Mouse (Mus musculus) testis, adult 2 months (tissue): ENCODE data around the gene Ddx6. TPM values are rescaled to one million over a fixed set of nuclear protein-coding genes. Genes with fewer than 3 reads are reported as not detected.

Source experiments
- H3K27ac ChIP-seq: fragments of 200-500 bp; 2 replicates; pipeline ENCODE4 v1.5.1; 2012; ENCODE audit warnings: low read depth, low read length; ENCODE audit not compliant: control insufficient read depth, insufficient read depth
- H3K27me3 ChIP-seq: fragments of 200-500 bp; 2 replicates; pipeline ENCODE4 v1.6.1; 2012; ENCODE audit warnings: mild to moderate bottlenecking, low read length, moderate library complexity; ENCODE audit not compliant: control insufficient read depth, insufficient read depth
- H3K36me3 ChIP-seq: fragments of 200-500 bp; 2 replicates; pipeline ENCODE4 v1.6.1; 2012; ENCODE audit warnings: mild to moderate bottlenecking, low read length; ENCODE audit not compliant: control insufficient read depth, insufficient read depth
- H3K4me1 ChIP-seq: fragments of 200-500 bp; 2 replicates; pipeline ENCODE4 v1.6.1; 2012; ENCODE audit warnings: low read length; ENCODE audit not compliant: control insufficient read depth, insufficient read depth
- H3K4me3 ChIP-seq: fragments of 200-500 bp; 2 replicates; pipeline ENCODE4 v1.5.1; 2012; ENCODE audit warnings: low read depth, mild to moderate bottlenecking, low read length, moderate library complexity, mixed read lengths; ENCODE audit not compliant: control insufficient read depth
- CTCF ChIP-seq: fragments of 200-500 bp; IDR thresholded peaks from 2 replicates; pipeline ENCODE4 v1.5.1; 2012; ENCODE audit warnings: low read depth, mild to moderate bottlenecking, inconsistent platforms, low read length, moderate library complexity; ENCODE audit not compliant: control insufficient read depth, insufficient read depth, insufficient replicate concordance
- POLR2A ChIP-seq: fragments of 200-500 bp; IDR thresholded peaks from 2 replicates; pipeline ENCODE4 v1.6.1; 2012; ENCODE audit warnings: low read depth, mild to moderate bottlenecking, inconsistent platforms, low read length, moderate library complexity; ENCODE audit not compliant: control insufficient read depth
- polyA plus RNA-seq: library from polyadenylated mRNA; depleted of rRNA; stranded (reverse); fragments of >200 nt; gene quantifications from 2 replicates; pipeline ENCODE4 v1.2.3, GENCODE M21; 2012

The Ddx6 gene
- polyA plus RNA-seq, 1 experiment, result 11.7 TPM

DNA sequence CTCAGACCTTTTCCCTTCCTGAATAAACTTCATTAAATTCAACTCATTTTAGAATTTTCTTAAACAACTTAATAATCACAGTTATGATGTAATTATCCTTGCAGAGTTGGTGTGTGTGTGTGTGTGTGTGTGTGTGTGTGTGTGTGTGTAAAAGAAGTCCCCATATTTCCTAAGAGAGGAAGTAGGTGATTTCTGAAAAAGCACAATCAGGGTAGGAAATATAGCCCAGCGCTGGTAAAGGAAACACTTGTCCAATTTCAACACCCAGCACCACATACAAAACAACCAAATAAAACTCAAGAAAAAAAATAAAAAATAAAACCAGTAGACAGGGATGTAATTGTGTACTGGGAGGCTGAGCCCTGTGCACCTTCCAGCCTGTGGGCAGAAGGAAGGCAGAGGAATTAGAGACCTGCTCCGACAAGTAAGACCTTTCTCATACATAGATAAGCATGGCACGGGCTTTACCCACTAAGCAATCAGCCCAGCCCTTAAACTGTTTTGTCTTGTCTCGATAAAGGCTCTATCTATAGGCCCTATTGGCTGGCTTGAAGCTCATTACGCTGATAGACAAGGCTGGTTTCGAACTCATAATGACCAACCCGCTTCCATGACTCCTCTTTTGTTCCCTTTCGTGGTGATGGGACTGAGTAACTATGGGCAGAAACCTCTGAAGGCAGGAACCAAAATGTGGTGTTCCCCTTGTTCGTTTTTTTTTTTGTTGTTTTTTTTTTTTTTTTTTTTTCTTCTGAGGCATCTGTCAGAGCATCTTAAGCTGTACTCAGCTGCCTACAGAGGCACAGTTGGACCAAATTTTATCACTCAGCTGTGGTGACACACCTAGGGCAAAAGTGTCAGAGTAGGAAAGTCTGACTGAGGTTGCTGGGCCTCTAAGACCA lies 17.2 kb upstream of the Ddx6 start:
- Histone ChIP-seq H3K27ac (no peak overlapping the region), H3K36me3 (no peaks in the 10 kb centered on the region), H3K4me1 (no peaks in the 10 kb centered on the region), H3K4me3 (no peak overlapping the region), H3K27me3 (no peaks in the 10 kb centered on the region)
- no peak for TF ChIP-seq POLR2A
- no peak for TF ChIP-seq CTCF

GRCm38 (mm10) chr9:44588605-44589004 lies 16.1 kb upstream of the Ddx6 start:
- Histone ChIP-seq H3K4me1 (no peaks in the 10 kb centered on the region), H3K4me3 (no peak overlapping the region), H3K27me3 (no peaks in the 10 kb centered on the region), H3K27ac (no peak overlapping the region), H3K36me3 (no peaks in the 10 kb centered on the region)
- TF ChIP-seq CTCF, result no peak
- TF ChIP-seq POLR2A, result no peak

- no peaks in the 10 kb centered on the region for H3K27me3 ChIP-seq
- H3K36me3 ChIP-seq, result no peaks in the 10 kb centered on the region
- no peak overlapping the region for H3K4me3 ChIP-seq
- no peak overlapping the region for H3K27ac ChIP-seq
- H3K4me1 ChIP-seq, result no peaks in the 10 kb centered on the region
- no peak for TF ChIP-seq POLR2A
- no peak for TF ChIP-seq CTCF
These were observed 15.6 kb upstream of the Ddx6 start for GRCm38 (mm10) chr9:44589095-44589494.

- Histone ChIP-seq H3K4me1 (no peaks in the 10 kb centered on the region), H3K27me3 (no peaks in the 10 kb centered on the region), H3K27ac (no peak overlapping the region), H3K4me3 (no peak overlapping the region), H3K36me3 (no peaks in the 10 kb centered on the region)
- TF ChIP-seq CTCF (no peak), POLR2A (no peak)
These were observed 13.7 kb upstream of the Ddx6 start for GRCm38 (mm10) chr9:44590969-44591368.

- TF ChIP-seq CTCF, result no peak
- H3K27ac ChIP-seq, result no peak overlapping the region
These were observed 13.0 kb upstream of the Ddx6 start for GRCm38 (mm10) chr9:44591595-44592188.

DNA sequence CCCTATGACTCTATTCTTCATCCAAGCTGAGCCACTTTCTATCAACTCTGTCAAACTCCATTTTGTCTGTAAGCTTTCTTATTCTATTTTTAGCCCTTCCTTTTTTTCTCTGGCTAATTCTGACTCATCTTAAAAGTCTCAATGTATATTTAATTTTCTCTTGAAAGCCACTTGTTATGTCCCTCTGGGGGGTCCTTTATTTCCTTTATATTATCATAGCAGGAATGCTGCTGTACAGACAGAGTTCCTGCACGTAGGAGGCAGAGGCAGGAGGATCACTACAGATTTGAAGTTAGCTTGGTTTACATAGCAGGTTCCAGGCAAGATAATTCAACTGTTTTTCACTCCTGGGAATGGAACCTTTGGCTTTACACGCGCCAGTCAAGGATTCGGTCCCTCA lies 11.5 kb upstream of the Ddx6 start:
- H3K27me3 ChIP-seq, result no peaks in the 10 kb centered on the region
- TF ChIP-seq POLR2A, result no peak
- no peak for TF ChIP-seq CTCF
- no peak overlapping the region for H3K27ac ChIP-seq
- H3K4me3 ChIP-seq, result no peak overlapping the region
- H3K36me3 ChIP-seq, result no peaks in the 10 kb centered on the region
- H3K4me1 ChIP-seq, result no peaks in the 10 kb centered on the region

More at GRCm38 (mm10) chr9:44591595-44592188, 13.0 kb upstream of the Ddx6 start:
- H3K27me3 ChIP-seq, result no peaks in the 10 kb centered on the region
- H3K4me1 ChIP-seq, result no peaks in the 10 kb centered on the region
- H3K36me3 ChIP-seq, result no peaks in the 10 kb centered on the region
- H3K4me3 ChIP-seq, result no peak overlapping the region

DNA sequence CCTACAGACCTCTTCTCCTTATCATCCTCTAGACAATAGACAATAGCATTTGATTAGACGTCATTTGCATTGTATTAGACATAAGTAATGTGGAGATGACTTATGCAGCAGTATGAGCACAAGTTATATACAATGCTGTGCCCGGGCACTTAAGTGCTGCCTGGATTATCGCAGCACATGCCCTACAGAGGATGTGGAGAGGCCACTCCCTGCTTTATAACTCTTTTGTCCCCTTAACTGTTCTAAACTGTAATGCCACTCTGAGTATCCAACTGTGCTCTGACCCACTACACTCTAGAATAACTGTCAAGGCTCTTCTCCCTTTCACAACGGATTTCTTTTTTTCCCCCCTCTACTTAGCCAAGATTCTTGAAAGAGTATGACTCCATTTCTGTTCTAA lies 10.8 kb upstream of the Ddx6 start:
- H3K27ac ChIP-seq, result no peak overlapping the region
- peaks cover 2% of the 10 kb centered on the region; the same call in 1 of the 2 replicates for H3K4me1 ChIP-seq
- no peak overlapping the region for H3K4me3 ChIP-seq
- TF ChIP-seq POLR2A (no peak), CTCF (no peak)
- H3K36me3 ChIP-seq, result no peaks in the 10 kb centered on the region
- no peaks in the 10 kb centered on the region for H3K27me3 ChIP-seq
